Mouse (Mus musculus) urinary bladder, postnatal 25 days (tissue): ENCODE measurements around the gene Timm29.

Experiments used
- DNase-seq: peaks from one replicate; pipeline ENCODE4 v3.0.0; 2022; ENCODE audit warnings: low spot score

The Timm29 gene

DNA sequence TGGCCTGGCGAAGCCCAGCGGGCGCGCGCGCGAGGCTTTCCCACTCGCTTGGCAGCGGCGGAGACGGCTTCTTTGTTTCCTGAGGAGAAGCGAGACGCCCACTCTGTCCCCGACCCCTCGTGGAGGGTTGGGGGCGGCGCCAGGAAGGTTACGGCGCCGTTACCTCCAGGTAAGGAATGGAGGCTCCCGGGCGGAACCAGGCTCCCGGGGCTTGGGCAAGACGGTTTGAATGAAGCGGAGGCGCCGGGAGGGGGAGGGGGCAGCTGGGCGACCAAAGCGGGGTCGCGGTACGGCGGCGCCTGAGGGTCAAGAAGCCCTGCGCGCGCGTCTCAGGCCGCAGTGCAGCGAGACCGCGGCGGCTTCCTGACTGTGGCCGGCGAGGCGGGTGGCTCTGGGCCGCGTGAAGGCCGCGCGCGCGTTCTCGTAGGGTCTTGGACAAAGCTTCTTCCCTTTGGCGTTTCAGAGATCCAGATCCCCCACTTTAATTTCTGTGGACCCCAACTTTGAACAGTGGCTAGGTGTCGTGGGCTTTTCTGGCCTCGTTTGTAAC lies 23.8 kb downstream of the Timm29 start:
- DNase-seq = peak; percentile 83

GRCm38 (mm10) chr9:21617066-21617465 lies 24.5 kb downstream of the Timm29 start:
- DNase-seq = no peak

DNA sequence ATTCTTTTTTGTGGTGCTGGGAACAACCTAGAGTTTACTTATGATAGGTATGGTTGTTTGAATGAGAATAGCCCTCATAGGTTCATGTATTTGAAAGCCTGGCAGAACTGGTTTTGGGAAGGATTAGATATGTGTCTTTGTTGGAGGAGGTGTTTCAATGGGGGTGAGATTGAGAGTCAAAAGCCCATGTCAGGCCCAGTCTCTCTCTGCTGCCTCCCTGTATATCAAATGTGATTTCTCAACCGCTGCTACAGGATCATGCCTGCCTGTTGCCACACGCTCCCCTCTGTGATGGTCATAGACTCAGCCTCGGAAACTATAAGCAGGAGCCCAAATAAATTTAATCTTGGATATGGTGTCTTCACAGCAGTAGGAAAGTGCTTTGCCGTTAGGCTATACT lies 27.7 kb downstream of the Timm29 start:
- no peak for DNase-seq

GRCm38 (mm10) chr9:21622676-21623075 lies 30.2 kb downstream of the Timm29 start:
- DNase-seq = no peak

- DNase-seq = no peak
These were observed 33.1 kb downstream of the Timm29 start for GRCm38 (mm10) chr9:21625342-21626339.

- DNase-seq = no peak
These were observed 34.0 kb downstream of the Timm29 start for GRCm38 (mm10) chr9:21626571-21626970.

DNA sequence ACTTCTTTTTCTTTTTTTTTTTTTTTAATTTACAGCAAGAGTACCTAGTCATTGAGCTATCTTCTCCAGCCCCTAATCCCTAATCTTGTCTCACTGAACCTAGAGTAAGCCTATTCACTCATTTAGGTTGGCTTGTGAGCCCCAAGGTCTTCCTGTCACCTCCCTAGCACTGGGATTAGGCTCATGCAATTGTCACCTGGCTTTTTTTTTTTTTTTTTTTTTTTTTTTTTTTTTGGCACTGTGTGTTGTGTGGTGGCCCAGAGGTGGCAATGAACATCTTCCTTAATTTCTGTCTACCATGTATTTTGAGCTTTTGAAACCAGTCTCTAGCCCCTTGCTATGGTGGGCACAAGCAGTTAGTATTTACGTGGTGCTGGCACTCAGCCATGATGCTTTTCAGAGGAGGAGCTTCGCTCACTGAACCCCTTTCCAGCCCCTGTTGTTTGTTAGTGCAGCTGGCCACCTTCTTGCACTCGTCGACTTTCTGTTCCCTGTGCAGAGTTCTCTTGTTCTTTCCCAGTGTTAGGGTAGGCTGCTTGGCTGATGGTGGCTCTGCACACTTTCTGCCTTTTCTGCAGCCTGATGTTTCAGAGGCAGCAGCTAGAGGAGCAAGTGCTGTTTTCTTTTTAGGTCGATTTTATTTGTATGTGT lies 34.7 kb downstream of the Timm29 start:
- no peak for DNase-seq

DNA sequence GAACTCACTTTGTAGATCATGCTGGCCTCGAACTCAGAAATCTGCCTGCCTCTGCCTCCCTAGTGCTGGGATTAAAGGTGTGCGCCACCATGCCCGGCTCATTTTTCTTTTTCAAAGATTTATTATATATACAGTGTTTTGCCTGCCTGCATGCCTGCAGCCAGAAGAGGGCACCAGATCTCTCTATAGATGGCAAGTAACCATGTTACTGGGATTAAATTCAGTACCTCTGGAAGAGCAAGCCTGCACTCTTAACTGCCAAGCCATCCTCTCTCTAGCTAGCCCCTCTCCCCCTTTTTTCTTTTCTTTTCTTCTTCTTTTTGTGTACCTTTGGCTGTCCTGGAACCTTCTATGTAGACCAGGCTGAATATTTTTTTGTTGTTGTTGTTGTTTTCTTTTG lies 38.2 kb downstream of the Timm29 start:
- DNase-seq = peak; percentile 29

DNA sequence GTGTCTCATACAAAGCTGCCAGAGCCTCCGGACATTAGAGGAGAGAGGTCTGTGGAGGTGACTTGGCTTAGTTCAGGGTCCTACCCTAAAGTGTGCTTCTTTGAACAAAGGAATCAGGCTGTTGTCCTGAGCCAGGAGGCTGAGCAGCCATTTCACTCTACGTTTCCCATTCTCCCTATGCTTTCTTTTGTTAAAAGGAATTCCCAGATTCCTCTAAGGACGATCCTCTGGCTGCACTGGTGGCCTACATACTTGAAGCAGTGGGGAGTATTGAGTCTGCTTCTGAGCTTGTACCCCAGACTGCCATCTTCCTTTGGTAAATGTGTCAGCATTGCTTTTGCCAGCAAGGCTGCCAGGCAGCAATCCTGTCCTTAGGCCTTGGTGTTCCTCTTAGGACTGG lies 40.6 kb downstream of the Timm29 start:
- DNase-seq = no peak

DNA sequence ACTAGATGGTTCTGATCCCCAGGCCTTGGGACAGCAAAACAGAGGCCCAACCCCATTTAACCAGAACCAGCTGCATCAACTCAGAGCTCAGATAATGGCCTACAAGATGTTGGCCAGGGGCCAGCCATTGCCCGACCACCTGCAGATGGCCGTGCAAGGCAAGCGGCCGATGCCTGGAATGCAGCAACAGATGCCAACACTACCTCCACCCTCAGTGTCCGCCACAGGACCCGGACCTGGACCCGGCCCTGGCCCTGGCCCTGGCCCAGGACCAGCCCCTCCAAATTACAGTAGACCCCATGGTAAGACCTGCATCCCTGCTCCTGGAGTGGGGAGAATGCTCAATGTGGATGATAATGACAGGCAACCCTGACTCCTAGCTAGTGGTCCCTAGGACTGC lies 43.1 kb downstream of the Timm29 start:
- no peak for DNase-seq

GRCm38 (mm10) chr9:21639031-21639430 lies 46.5 kb downstream of the Timm29 start:
- DNase-seq = no peak
